Mouse (Mus musculus) testis, adult 2 months (tissue): ENCODE measurements at regions not wholly inside any gene's neighbourhood (a gene's known extent, or its start where the extent isn't known, plus 50 kb on each side); places are given as distances from the start of the nearest gene placed in this dataset.

Experiments
- H3K27ac ChIP-seq: fragments of 200-500 bp; 2 replicates; pipeline ENCODE4 v1.5.1; 2012; ENCODE audit warnings: low read depth, low read length; ENCODE audit not compliant: control insufficient read depth, insufficient read depth
- H3K27me3 ChIP-seq: fragments of 200-500 bp; 2 replicates; pipeline ENCODE4 v1.6.1; 2012; ENCODE audit warnings: mild to moderate bottlenecking, low read length, moderate library complexity; ENCODE audit not compliant: control insufficient read depth, insufficient read depth
- H3K36me3 ChIP-seq: fragments of 200-500 bp; 2 replicates; pipeline ENCODE4 v1.6.1; 2012; ENCODE audit warnings: mild to moderate bottlenecking, low read length; ENCODE audit not compliant: control insufficient read depth, insufficient read depth
- H3K4me1 ChIP-seq: fragments of 200-500 bp; 2 replicates; pipeline ENCODE4 v1.6.1; 2012; ENCODE audit warnings: low read length; ENCODE audit not compliant: control insufficient read depth, insufficient read depth
- H3K4me3 ChIP-seq: fragments of 200-500 bp; 2 replicates; pipeline ENCODE4 v1.5.1; 2012; ENCODE audit warnings: low read depth, mild to moderate bottlenecking, low read length, moderate library complexity, mixed read lengths; ENCODE audit not compliant: control insufficient read depth
- CTCF ChIP-seq: fragments of 200-500 bp; IDR thresholded peaks from 2 replicates; pipeline ENCODE4 v1.5.1; 2012; ENCODE audit warnings: low read depth, mild to moderate bottlenecking, inconsistent platforms, low read length, moderate library complexity; ENCODE audit not compliant: control insufficient read depth, insufficient read depth, insufficient replicate concordance
- POLR2A ChIP-seq: fragments of 200-500 bp; IDR thresholded peaks from 2 replicates; pipeline ENCODE4 v1.6.1; 2012; ENCODE audit warnings: low read depth, mild to moderate bottlenecking, inconsistent platforms, low read length, moderate library complexity; ENCODE audit not compliant: control insufficient read depth

DNA sequence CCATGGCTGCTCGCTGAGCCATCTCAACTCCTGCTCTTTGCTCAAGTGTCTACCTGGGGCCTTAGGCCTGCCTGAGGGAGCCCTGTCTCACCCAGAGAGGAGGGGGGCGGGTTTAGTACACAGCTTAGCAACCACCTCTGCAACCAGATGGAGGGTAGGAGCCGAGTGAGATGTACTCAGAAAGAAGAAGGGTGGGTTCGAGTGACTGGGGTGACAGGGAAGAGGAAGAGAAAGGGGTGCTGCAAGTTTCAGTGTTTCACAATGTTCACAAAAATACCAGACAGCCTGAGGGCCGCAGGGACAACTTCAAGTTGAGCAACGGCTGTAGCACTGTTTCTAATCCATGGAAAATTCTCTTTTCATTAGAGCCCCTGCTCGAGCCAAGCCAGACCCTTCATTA lies 84.4 kb downstream of the Zfp36l2 start:
- no peak overlapping the region for H3K4me3 ChIP-seq
- no peaks in the 10 kb centered on the region for H3K4me1 ChIP-seq
- H3K27me3 ChIP-seq = no peaks in the 10 kb centered on the region
- H3K36me3 ChIP-seq = no peaks in the 10 kb centered on the region
- no peak overlapping the region for H3K27ac ChIP-seq
- TF ChIP-seq CTCF = no peak
- no peak for TF ChIP-seq POLR2A

DNA sequence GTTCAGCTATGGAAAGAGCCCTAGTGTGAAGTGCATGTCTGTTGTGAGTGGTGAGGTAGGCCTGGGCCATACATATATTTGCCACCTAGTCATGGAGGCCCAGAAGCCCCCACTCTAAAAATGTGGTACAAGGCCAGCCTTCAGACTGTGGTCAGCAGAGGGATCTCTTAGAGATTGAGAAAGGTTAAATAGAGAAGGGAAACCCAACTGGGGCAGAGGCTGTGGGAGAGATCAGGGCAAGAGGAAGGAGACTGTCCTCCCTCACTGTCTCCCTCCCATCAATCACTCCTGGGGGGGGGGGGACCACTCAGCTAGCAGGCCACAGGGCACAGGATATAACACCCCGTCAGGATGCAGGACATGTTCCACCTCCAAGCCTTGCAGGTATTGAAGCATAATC lies 86.1 kb downstream of the Zfp36l2 start:
- H3K4me1 ChIP-seq = peaks cover 2% of the 10 kb centered on the region; the same call in 1 of the 2 replicates
- no peaks in the 10 kb centered on the region for H3K27me3 ChIP-seq
- no peak overlapping the region for H3K27ac ChIP-seq
- no peaks in the 10 kb centered on the region for H3K36me3 ChIP-seq
- no peak overlapping the region for H3K4me3 ChIP-seq
- TF ChIP-seq CTCF = no peak
- TF ChIP-seq POLR2A = no peak

DNA sequence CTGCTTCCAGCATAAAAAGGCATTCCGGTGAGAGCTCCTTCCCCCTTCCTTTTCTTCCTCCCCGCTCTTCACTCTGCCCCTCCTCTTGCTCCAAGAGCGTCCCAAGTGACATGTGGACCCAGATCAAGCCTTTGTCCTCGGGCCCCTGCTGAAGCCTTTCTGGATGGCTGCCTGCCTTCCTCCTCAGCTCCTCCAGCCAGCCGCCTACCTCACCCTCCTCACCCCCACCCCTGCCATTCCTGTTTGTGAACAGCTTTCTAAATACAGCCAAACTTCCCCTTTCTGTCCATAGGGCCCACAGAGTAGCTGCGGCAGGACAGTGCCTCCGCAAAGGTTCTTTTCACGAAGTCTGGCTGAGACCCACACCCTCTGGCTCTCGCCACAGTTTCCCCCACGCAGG lies 87.2 kb downstream of the Zfp36l2 start:
- Histone ChIP-seq H3K27me3 (no peaks in the 10 kb centered on the region), H3K27ac (no peak overlapping the region)
- TF ChIP-seq POLR2A (no peak), CTCF (no peak)

DNA sequence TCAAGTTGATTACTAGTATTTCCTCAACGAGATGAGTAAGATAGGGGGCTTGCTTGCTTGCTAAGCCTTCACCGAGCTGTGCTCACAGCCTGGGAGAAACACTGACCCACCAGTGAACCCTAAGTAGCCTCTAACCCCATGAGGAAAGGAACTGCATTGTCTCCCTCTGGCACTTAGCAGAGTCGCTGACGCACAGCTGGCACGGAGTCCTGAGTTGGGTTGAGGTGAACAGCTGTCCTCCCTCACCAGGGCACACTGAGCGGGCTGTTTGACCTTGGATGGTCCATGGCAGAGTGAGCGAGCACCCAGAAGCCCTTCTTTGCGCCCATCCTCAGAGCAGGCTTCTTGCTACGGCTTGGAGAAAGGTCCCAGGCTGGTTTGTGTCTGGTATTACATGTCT lies 88.0 kb downstream of the Zfp36l2 start:
- Histone ChIP-seq H3K36me3 (no peaks in the 10 kb centered on the region), H3K27ac (no peak overlapping the region), H3K27me3 (no peaks in the 10 kb centered on the region), H3K4me3 (no peak overlapping the region), H3K4me1 (peaks cover 9% of the 10 kb centered on the region)
- TF ChIP-seq CTCF (no peak), POLR2A (no peak)

More for the DNA sequence above, 87.2 kb downstream of the Zfp36l2 start:
- Histone ChIP-seq H3K36me3 (no peaks in the 10 kb centered on the region), H3K4me1 (peaks cover 9% of the 10 kb centered on the region), H3K4me3 (no peak overlapping the region)

DNA sequence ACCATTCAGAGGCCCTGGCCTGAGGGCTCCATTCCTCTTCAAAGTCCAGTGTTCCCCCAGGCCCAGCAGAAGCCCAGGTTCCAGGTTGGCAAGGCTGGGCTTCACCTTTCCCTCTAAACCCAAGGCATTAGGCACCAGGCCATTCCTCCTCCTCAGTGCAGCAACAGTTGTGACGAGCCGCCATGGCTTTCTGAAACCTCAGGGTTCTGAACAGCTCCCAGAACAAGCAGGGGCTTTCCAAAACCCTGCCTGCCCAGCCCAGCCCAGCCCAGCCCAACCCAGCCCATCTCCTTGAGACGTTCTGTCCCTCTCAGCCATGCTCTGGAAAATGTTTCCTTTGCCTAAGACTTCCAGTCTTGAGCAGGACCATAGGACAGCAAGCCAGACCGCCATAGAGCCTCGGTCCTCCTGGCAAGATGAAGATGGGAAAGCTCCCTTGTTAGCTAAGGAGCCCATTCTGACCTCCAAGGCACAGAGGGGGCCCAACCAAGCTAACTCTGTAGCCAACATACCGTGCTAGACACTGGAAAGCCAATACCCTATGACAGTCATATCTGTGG lies 89.8 kb downstream of the Zfp36l2 start:
- Histone ChIP-seq H3K4me1 (peaks cover 9% of the 10 kb centered on the region), H3K27me3 (no peaks in the 10 kb centered on the region), H3K4me3 (no peak overlapping the region), H3K27ac (no peak overlapping the region), H3K36me3 (no peaks in the 10 kb centered on the region)
- no peak for TF ChIP-seq POLR2A
- TF ChIP-seq CTCF = no peak

DNA sequence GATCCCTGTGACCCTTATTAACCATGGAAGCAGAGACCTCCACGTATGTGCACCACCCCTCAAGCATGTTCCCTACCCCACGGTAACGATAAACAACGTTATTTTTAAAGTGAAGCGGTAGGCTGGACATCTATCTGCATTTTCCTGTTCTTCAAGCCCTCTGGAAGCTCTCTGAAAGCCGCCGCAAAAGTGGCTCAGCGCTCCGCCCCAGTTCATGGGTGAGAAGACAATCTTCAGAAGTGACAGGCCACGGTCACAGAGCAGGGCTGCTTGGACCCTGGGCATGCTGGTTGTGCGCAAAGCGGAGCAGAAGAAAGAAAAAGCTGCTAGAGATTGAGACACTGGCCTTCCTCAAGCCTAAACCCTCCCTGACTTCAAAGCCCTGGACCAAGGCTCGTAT lies 90.5 kb downstream of the Zfp36l2 start:
- Histone ChIP-seq H3K4me1 (peaks cover 9% of the 10 kb centered on the region), H3K27me3 (no peaks in the 10 kb centered on the region), H3K36me3 (no peaks in the 10 kb centered on the region), H3K27ac (no peak overlapping the region), H3K4me3 (no peak overlapping the region)
- TF ChIP-seq CTCF (no peak), POLR2A (no peak)

DNA sequence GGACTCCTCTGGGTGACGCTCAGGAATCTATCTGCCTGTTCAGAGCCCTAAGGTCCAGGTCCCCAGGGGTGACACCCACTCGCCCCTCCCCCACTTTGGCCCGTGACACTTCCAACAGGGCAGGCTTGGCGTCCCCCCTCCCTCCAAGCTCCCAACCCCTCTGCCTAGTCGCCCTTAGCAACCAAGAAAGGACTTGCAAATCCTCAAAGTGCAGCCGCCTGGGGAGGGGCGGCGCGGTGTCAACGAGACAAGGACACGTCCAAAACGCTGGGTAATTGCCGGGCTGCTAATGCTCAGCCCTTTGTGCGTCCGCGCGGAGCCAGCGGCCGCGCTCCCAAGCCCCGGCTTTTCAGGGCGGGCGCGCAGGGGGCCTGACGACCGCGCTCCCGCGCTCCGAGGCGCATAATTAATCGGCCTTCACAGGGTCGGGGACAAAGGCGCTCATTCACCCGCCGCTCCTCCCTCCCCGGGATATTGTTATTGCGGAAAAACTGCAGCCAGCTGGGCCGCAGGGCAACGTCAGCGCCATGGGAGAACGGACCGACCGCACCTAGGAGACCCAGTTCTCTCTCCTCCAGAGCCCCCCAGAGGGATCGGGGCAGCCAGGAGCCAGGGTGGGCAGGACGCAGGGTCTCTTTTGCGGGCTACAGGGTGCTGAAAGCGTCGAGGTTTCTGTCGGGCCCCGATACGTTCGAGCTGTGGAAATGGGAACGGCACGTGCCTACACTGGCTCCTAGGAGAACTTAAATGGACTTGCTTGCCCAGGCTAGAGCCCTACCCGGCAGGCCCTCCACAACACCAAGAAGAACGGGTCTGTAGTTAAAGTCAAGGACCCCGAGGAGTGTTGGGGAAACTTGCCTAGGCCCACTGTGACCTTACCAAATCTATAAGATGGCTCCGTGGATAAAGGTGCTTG lies 91.1 kb downstream of the Zfp36l2 start:
- Histone ChIP-seq H3K4me3 (peak overlapping the region; percentile 43), H3K4me1 (peaks cover 9% of the 10 kb centered on the region), H3K27me3 (no peaks in the 10 kb centered on the region), H3K27ac (no peak overlapping the region), H3K36me3 (no peaks in the 10 kb centered on the region)
- TF ChIP-seq POLR2A (no peak), CTCF (no peak)
